Mouse (Mus musculus) neural tube, embryonic 11.5 days (tissue): ENCODE results near the gene Chml. TPM values are rescaled to one million over a fixed set of nuclear protein-coding genes. Genes with fewer than 3 reads are reported as not detected.

Source experiments
- ATAC-seq: fragments of 200-750 bp; cut with Nextera tagmentation; 2 replicates; pipeline ENCODE4 v1.8.0; 2017; ENCODE audit warnings: moderate number of reproducible peaks, mild to moderate bottlenecking, moderate TSS enrichment, moderate library complexity; ENCODE audit not compliant: insufficient read depth, low FRiP score, low TSS enrichment
- DNase-seq: peaks from one replicate; pipeline ENCODE4 v3.0.0-alpha.2; 2015; ENCODE audit warnings: low spot score
- H3K27ac ChIP-seq: fragments of 300-500 bp; sonication (generic); 2 replicates; pipeline ENCODE4 v1.5.1; 2014; ENCODE audit warnings: low read depth, mild to moderate bottlenecking, low read length
- H3K27me3 ChIP-seq: fragments of 300-500 bp; sonication (generic); 2 replicates; pipeline ENCODE4 v1.6.1; 2014; ENCODE audit warnings: mild to moderate bottlenecking, low read length, mixed read lengths; ENCODE audit not compliant: control insufficient read depth, insufficient read depth
- H3K36me3 ChIP-seq: fragments of 300-500 bp; sonication (generic); 2 replicates; pipeline ENCODE4 v1.6.1; 2014; ENCODE audit warnings: mild to moderate bottlenecking, low read length, moderate library complexity, mixed read lengths; ENCODE audit not compliant: control insufficient read depth, insufficient read depth
- H3K4me1 ChIP-seq: fragments of 300-500 bp; sonication (generic); 2 replicates; pipeline ENCODE4 v1.6.1; 2014; ENCODE audit warnings: low read length, mixed read lengths; ENCODE audit not compliant: control insufficient read depth, insufficient read depth
- H3K4me2 ChIP-seq: fragments of 300-500 bp; sonication (generic); 2 replicates; pipeline ENCODE4 v1.6.1; 2014; ENCODE audit warnings: low read depth, mild to moderate bottlenecking, moderate library complexity
- H3K4me3 ChIP-seq: fragments of 300-500 bp; sonication (generic); 2 replicates; pipeline ENCODE4 v1.5.1; 2014; ENCODE audit warnings: low read depth, low read length
- H3K9ac ChIP-seq: fragments of 300-500 bp; sonication (generic); 2 replicates; pipeline ENCODE4 v1.6.1; 2014; ENCODE audit warnings: mild to moderate bottlenecking, low read length
- H3K9me3 ChIP-seq: fragments of 300-500 bp; sonication (generic); 2 replicates; pipeline ENCODE4 v1.6.1; 2016; ENCODE audit warnings: low read length; ENCODE audit not compliant: control insufficient read depth
- WGBS: fragments of 180-500 bp; shearing (Covaris S2); extraction: QIAGEN DNeasy Blood & Tissue Kit; methylation state at CpG from one replicate; pipeline ENCODE4 v1.1.7; 2014; 5-methylcytosine and 5-hydroxymethylcytosine counted together
- polyA plus RNA-seq: library from polyadenylated mRNA; unstranded; fragments of >200 nt; fragmentation: Nextera tagmentation; extraction: Ambion mirVana; gene quantifications from 2 replicates; pipeline ENCODE4 v1.2.1, GENCODE M21; 2014

The Chml gene
- polyA plus RNA-seq, 1 experiment from 2014 or later, result 6.0 TPM

GRCm38 (mm10) chr1:175698293-175698692, 5.6 kb upstream of the Chml start, which contains the start of gene Wdr64:
Wdr64 (plus strand) TSS chr1:175698593.
- WGBS, result 96% methylated on average over 1 of the region's 1 CpGs
- H3K27me3 ChIP-seq, result no peaks in the 10 kb centered on the region
- H3K4me2 ChIP-seq, result no peak within 1 kb of the TSS
- no peak for DNase-seq
- no peaks in the 10 kb centered on the region for H3K36me3 ChIP-seq
- H3K9me3 ChIP-seq, result no peaks in the 10 kb centered on the region
- H3K27ac ChIP-seq, result no peak within 1 kb of the TSS
- H3K9ac ChIP-seq, result no peak within 1 kb of the TSS
- no peaks in the 10 kb centered on the region for H3K4me1 ChIP-seq
- H3K4me3 ChIP-seq, result no peak within 1 kb of the TSS
- no peak for ATAC-seq

DNA sequence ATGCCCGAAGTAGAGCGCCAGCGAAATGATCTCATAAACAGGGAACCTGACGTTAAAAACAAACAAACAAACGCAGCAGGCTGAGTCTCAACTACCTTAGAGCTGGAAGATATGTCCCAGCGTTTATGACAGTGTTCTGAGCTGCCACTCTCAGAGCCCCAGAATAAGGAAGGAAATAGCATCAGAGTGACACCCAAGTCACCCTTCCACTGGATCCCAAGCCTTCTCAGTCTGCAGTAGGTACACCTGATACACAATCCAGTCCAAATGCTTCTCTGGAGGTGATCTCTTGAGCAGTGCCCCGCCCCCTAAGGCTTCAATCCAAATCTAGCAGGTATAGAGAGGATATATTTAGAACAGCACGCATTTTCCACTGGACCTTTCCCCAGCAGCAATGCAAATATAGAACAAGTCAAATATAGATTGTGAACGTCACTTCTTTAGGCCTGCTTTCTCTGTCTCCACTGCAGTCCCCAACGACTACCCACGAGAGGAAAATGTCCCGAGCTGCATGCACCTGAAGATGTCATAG, 794 bp upstream of the Chml start:
- Histone ChIP-seq H3K9me3 (no peaks in the 10 kb centered on the region), H3K27ac (no peak overlapping the region), H3K27me3 (no peaks in the 10 kb centered on the region), H3K4me1 (peaks cover 4% of the 10 kb centered on the region; the same call in 1 of the 2 replicates), H3K4me3 (peak overlapping the region; percentile 66), H3K36me3 (no peaks in the 10 kb centered on the region), H3K4me2 (peak overlapping the region; percentile 82), H3K9ac (peak overlapping the region; percentile 32; the same call in 1 of the 2 replicates)
- DNase-seq (no peak), ATAC-seq (no peak; the same call in 1 of the 2 replicates)
- WGBS, result 48% methylated on average over 12 of the region's 12 CpGs

- H3K27me3 ChIP-seq, result no peaks in the 10 kb centered on the region
- peak overlapping the region; percentile 66 for H3K4me3 ChIP-seq
- H3K36me3 ChIP-seq, result no peaks in the 10 kb centered on the region; the same call in 1 of the 2 replicates
- H3K4me2 ChIP-seq, result peak overlapping the region; percentile 82
- H3K9me3 ChIP-seq, result no peaks in the 10 kb centered on the region
- WGBS, result under 1% methylated on average over 17 of the region's 17 CpGs
- ATAC-seq, result peak; percentile 65
- H3K9ac ChIP-seq, result peak overlapping the region; percentile 32
- no peak overlapping the region for H3K27ac ChIP-seq
- H3K4me1 ChIP-seq, result peaks cover 4% of the 10 kb centered on the region; the same call in 1 of the 2 replicates
- DNase-seq, result no peak
These were observed 278 bp upstream of the Chml start for GRCm38 (mm10) chr1:175692997-175693361.

- Histone ChIP-seq H3K4me2 (peak overlapping the region; percentile 82), H3K9ac (peak overlapping the region; percentile 90), H3K4me1 (peaks cover 4% of the 10 kb centered on the region; the same call in 1 of the 2 replicates), H3K27me3 (no peaks in the 10 kb centered on the region), H3K9me3 (no peaks in the 10 kb centered on the region), H3K4me3 (peak overlapping the region; percentile 66), H3K36me3 (peaks cover 4% of the 10 kb centered on the region; the same call in 1 of the 2 replicates), H3K27ac (peak overlapping the region; percentile 82)
- 1% methylated on average over 22 of the region's 22 CpGs for WGBS
- DNase-seq, result no peak
- ATAC-seq, result no peak
These were observed 935 bp downstream of the Chml start for GRCm38 (mm10) chr1:175691686-175692245.

- no peak for DNase-seq
- no peak for ATAC-seq
- H3K4me1 ChIP-seq, result no peaks in the 10 kb centered on the region
- no peak overlapping the region for H3K27ac ChIP-seq
- H3K9ac ChIP-seq, result no peak overlapping the region
- WGBS, result 83% methylated on average over 6 of the region's 6 CpGs
- no peaks in the 10 kb centered on the region for H3K9me3 ChIP-seq
- H3K4me2 ChIP-seq, result no peak overlapping the region
- H3K36me3 ChIP-seq, result no peaks in the 10 kb centered on the region
- no peaks in the 10 kb centered on the region for H3K27me3 ChIP-seq
- no peak overlapping the region for H3K4me3 ChIP-seq
These were observed 11.7 kb downstream of the Chml start for GRCm38 (mm10) chr1:175680995-175681394.

DNA sequence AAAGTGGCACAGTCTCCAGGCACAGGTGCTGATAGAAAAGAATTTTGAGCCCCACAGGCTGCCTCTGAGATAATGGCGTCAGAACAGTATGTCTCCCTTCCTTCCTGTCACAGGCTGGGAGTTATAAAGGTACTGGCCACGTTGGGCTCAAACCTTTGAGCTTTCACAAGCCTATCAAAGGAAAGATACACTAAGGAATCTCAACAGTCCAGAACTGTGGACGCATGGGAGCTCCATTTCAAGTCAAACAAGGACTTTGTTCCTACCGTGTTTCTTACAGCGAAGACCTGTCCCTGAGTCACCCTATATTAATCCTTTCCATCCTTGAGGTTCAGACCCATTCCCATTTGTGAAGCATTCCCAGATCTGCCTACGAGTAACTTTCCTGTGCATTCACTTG, 15.2 kb downstream of the Chml start:
- Histone ChIP-seq H3K4me3 (no peak overlapping the region), H3K27ac (no peak overlapping the region), H3K36me3 (no peaks in the 10 kb centered on the region), H3K9ac (no peak overlapping the region), H3K4me1 (no peaks in the 10 kb centered on the region), H3K9me3 (no peaks in the 10 kb centered on the region), H3K4me2 (no peak overlapping the region), H3K27me3 (no peaks in the 10 kb centered on the region)
- DNase-seq, result no peak
- WGBS, result 88% methylated on average over 6 of the region's 6 CpGs
- ATAC-seq, result no peak

DNA sequence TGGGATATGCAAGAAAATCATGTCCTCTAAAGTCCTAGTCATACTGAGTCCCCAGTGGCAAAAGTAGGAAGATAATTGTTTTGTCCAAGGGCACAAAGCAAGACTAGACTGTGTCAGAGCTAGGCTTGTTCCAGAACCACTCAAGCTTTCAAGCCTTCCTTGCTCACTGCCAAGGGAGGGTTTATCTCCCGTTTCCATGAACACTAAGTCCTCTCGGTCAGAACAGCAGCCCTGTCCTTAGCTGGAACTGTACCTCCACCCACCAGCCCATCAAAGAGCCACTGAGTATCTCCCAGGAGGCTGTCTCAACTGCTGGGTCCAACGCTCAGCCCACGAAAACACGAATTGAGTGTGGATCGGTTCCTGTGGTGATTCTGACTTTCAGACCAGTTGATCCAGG, 17.6 kb downstream of the Chml start:
- Histone ChIP-seq H3K36me3 (no peaks in the 10 kb centered on the region), H3K9me3 (no peaks in the 10 kb centered on the region), H3K4me3 (no peak overlapping the region), H3K4me2 (no peak overlapping the region), H3K27me3 (no peaks in the 10 kb centered on the region), H3K27ac (no peak overlapping the region), H3K9ac (no peak overlapping the region), H3K4me1 (no peaks in the 10 kb centered on the region)
- DNase-seq, result no peak
- no peak for ATAC-seq
- 85% methylated on average over 6 of the region's 6 CpGs for WGBS

- ATAC-seq, result no peak
- H3K9me3 ChIP-seq, result no peaks in the 10 kb centered on the region
- no peaks in the 10 kb centered on the region for H3K36me3 ChIP-seq
- H3K4me2 ChIP-seq, result no peak overlapping the region
- no peaks in the 10 kb centered on the region for H3K4me1 ChIP-seq
- 86% methylated on average over 7 of the region's 7 CpGs for WGBS
- H3K9ac ChIP-seq, result no peak overlapping the region
- H3K4me3 ChIP-seq, result no peak overlapping the region
- no peaks in the 10 kb centered on the region for H3K27me3 ChIP-seq
- no peak overlapping the region for H3K27ac ChIP-seq
- no peak for DNase-seq
These were observed 19.0 kb downstream of the Chml start for GRCm38 (mm10) chr1:175673563-175674325.
